Mouse (Mus musculus): ENCODE measurements around the gene Zfp12.

The Zfp12 gene

DNA sequence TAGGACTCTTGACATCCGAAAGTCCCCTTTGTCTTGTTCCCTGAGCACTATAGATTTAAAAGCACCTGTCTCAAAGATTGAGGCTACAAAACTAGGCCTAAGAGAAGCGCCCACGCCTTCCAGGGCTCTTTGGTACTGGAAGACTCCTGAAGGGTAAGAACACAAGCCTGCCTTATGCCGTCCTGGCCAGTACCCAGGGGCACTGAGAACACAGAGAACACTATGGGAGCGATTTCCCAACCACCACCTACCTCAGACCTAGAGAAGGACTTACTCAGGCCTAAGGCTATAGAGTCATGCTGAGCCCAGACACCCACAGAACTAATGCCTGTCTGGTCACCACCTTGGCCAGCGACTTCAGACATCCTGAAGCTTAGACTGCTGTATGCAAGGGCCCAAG lies 31.8 kb downstream of the Zfp12 start:
- no peak for DNase-seq (ENCODE audit: low read depth, low spot score)

DNA sequence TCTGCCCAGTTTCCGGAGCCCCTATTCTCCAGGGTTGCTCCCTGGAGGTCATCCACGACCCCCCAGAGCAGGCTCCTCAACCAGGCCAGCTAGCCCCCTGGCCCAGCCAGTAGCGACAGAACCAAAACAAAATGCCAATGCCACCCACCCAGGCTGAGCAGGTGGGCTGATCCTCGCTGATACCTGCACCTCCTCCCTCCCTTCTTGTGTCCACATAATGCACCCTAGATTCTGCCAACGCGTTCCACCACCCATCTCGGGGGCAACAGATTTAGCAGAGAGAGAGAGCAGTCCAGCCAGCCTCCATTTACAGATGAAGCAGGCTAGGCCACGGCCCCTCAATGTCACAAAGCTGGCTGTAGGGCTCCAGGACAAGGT lies 34.0 kb downstream of the Zfp12 start:
- DNase-seq (ENCODE audit: low read depth, low spot score), result no peak

DNA sequence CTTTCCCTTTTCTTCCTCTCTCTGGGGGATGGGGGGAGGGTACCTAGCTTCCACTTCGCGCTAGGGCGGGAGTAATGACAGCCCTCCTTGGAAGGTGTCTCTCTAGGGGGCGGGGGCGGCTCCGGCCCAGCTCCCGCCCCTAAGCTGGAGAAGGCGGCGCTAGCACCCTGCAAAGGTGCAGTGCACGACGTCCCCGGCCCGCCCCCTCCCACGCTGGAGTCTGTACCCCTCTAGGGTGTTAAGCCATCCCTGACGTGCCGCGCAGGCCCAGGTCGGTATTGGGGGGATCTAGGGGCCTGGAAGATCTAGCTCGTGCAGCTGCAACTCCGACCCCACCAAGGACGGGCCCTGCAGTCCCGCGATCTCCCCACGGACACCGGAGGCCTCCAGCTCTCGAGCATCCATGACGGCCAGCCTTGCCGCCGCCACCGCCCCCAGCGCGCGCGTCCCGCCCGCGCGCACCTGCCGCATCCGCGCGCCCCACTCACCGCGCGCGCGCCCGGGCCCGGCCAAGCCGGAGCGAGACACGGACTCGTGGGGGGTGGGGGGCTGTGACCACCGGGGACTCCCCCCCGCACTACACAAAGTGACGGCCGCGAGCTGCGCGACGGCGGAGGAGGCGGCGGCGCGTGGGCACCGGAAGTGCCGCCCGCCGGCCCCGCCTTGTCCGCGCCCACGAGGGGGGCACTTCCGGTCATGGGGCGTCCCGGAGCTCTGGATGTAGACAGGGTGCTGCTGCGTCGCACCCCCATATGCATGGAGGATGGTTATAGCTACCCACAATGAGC lies 34.6 kb downstream of the Zfp12 start, which contains the start of gene Zfp316:
TSS of gene Zfp316 (minus strand) at position 660 of the 788 bp plus-strand sequence.
- peak; percentile 68 for DNase-seq (ENCODE audit: low read depth, low spot score)

DNA sequence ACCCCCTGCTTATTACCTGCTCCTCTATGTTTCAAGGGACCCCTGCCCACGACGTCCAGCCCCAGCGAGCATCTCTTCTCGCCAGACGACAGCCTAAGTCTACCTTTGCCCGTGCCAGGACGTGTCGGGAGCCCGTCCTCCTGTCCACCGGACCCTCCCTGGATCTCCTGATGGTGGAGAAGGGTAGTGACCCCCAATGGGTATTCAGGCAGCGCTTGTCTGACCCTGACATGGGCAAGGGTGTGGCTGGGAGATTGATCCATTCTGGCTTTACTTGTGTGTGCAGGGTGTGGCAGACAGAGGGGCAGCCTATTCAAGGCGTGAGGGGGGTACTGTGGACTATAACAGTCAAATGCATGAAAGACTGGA lies 35.2 kb downstream of the Zfp12 start:
- no peak for DNase-seq (ENCODE audit: low read depth, low spot score)

DNA sequence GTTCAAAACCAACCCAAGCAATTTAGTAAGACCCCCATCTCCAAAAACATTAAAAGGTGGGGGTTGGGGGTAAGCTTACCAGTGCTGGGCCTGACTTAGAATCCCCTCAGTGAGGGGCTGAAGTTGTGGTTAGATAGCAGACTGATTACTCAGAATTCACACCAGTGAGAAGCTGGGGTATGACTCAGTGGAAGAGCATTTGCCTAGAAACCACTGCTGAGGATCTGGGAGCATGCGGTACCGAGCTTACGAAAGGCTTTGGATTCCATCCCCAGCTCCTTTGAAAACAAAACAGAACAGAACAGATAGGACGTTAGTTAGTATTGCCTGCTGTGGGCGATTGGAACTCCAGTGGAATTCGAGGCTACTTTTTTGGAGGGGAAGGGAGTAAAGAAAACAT lies 36.7 kb downstream of the Zfp12 start:
- DNase-seq (ENCODE audit: low read depth, low spot score), result no peak

DNA sequence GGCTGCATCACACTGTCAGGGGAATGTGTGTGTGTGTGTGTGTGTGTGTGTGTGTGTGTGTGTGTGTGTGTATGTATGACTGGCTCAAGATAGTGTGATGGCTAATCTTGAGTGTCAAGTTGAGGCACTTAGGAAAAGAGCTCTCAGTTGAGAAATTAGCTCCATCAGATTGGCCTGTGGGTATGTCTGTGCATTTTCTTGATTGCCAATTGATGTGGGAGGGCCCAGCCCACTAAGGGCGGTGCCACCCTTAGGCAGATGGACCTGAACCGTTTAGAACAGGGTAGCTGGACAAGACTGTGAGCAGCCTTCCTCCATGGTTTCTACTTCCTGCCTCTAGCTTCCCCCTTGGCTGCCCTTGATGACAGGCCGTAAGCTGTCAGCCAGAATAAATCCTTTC lies 37.1 kb downstream of the Zfp12 start:
- DNase-seq (ENCODE audit: low read depth, low spot score), result no peak

DNA sequence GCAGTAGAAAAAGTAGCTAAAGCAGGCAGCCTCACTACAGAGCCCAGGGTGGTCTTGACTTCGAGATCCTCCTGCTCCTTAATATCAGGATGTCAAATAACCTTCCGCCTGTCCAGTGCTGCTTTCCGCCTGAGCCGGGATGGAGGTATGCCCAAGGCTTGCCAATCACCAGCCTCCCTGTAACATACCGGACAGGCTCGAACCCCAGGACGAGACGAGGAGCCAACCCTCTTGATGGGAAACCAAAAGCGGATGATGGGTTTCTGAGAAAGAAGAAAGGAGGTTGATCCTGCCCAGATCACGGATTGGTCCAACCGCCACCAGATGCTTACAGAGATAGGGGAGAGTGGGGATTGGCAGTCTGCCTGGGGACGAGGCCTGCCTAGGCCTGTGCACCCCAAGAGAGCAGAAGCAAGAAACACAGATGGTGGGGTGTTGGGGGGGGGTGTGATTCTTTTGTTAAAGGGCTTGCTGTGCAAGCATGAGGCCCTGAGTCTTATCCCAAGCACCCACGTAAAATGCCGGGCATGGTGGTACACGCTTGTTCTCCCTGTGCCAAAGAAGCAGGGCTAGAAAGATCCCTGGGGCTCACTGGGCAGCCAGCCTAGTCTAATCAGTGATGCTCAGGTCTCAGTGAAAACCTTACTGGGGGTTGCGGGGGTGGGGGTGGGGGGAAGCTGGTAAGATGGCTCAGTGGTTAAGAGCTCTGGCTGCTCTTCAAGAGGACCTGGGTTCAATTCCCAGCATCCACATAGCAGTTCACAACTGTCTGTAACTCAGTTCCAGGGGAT lies 37.8 kb downstream of the Zfp12 start:
- no peak for DNase-seq (ENCODE audit: low read depth, low spot score)

DNA sequence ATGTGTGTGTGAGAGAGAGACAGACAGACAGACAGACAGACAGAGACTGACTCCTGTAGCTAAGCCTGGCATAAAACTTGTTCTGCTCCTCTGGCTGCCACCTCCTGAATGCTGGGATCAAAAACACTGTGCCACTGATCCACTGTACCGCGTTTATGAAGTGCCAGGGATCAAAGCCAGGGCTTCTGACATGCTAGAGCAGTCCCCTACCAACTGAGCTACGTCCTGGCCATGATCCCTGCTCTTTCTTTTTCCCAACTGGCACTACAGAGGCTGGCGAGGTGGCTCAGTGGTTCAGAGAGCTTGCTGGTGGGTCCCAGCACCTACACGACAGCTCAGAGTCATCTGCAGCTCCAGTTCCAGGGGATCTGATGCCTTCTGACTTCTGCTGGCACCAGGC lies 40.8 kb downstream of the Zfp12 start:
- DNase-seq (ENCODE audit: low read depth, low spot score), result no peak

DNA sequence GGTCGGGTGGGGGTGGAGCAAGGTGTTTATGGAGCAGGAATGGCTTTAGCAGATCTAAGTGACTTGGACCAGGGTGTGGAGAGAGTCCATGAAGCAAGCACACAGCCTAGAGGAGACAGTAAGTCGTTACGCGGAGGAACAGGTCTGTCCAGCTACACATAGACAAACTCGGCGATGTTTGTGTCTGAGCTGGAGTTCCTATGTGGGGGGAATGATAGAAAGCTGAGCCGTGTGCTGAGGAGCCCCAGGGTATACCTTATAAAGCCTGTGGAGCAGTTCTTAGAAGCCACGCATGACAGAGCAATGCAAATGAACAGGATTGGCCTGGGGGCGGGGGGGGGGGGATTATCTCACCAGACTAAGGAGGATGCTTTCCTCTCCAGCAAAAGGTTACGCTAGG lies 44.3 kb downstream of the Zfp12 start:
- no peak for DNase-seq (ENCODE audit: low read depth, low spot score)

DNA sequence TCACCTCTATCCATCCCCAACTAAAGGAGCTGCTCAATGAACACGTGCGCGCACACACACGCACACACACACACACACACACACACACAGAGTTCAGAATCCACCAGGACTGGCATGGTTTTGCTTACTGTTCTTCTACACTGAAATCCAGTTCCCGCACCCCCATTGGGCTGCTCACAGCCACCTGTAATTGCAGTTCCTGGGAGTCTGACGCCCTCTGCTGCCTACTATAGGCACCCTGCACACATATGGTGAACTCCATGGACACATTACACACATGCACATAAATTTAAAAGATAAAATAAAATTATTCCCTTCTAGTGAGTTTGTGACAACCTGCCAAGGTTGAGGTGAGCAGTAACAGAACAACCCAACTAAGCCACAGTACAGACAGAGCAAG lies 49.8 kb downstream of the Zfp12 start:
- no peak for DNase-seq (ENCODE audit: low read depth, low spot score)

DNA sequence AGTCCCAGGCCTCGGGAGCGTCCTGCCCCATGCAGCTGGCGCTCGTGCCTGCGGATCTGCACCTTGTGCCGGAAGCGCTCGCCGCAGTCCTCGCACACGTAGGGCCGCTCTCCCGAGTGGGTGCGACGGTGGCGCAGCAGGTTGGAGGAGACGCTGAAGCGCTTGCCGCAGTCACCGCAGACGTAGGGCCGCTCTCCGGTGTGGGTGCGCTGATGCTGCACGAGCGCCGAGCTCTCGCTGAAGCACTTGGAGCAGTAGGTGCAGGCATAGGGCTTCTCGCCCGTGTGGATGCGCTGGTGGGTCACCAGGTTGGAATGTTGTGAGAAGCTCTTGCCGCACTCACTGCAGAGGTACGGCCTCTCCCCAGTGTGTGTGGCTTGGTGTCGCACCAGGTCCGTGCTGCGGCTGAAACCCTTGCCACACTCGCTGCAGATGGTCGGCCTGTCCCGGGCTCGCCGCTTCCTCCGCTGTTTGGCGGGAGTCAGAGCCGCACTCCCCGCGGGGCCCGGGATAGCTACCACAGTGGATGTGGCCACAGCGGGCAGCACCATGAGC lies 52.9 kb downstream of the Zfp12 start:
- DNase-seq (ENCODE audit: low read depth, low spot score), result no peak

DNA sequence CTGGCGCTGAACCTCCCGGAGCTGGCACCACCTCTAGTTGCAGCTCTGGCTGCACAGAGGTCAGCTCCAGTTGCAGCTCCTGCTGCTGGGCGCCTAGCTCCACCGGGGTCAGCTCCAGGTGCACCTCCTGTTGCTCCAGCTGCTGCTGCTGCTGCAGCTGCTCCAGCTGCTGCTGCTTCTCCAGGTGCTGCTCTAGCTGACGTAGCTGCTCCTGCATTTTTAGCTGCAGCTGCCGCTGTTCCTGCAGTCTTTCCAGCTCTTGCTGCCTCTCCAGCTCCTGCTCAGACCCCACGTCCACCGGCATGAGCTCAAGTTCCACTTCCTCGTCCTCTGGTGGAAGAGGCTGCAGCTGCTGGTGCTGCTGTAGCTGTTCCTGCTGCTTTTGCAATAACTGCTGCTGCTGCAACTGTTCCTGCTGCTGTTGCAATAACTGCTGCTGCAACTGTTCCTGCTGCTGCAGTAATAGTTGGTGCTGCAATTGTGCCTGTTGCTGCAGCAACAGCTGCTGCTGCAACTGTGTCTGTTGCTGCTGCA lies 53.5 kb downstream of the Zfp12 start:
- DNase-seq (ENCODE audit: low read depth, low spot score), result no peak

DNA sequence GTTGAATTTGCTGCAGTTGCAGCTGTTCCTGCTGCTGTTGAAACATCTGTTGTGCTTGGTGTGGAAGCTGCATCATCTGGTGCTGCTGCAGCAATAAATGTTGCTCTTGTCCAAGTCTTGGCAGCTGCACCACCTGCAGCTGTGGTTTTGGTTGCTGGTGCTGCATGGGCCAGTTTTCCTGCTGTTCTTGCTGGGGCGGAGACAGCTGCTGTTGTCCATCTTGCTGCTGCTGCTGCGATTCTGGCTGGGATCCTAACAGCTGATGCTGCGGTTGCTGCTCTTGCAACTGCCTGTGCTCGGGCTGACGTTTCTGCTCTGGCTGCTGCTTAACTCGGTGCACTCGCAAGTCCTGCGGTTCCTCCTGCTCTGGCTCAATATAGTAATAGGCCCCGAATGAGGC lies 54.3 kb downstream of the Zfp12 start:
- DNase-seq (ENCODE audit: low read depth, low spot score), result no peak

DNA sequence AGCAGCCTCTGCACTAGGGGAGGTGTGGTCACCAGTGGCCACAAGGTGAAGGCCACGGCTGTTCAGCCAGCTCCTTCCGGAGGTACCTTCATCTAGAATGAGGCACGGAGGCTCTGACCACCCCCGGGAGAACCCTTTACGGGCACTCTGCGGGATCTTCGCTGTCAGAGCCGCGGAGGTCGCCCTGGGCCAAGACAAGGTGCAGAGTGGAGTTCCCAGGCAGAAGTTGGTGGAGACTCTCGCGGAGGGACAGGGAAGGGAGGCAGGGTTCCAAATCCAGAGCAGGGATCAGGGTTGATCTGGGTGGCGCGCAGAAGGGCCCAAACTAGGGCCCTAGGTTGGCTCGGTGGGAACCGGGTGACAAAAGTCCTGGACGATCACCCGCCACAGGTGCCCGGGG lies 57.9 kb downstream of the Zfp12 start:
- DNase-seq (ENCODE audit: low read depth, low spot score), result no peak

DNA sequence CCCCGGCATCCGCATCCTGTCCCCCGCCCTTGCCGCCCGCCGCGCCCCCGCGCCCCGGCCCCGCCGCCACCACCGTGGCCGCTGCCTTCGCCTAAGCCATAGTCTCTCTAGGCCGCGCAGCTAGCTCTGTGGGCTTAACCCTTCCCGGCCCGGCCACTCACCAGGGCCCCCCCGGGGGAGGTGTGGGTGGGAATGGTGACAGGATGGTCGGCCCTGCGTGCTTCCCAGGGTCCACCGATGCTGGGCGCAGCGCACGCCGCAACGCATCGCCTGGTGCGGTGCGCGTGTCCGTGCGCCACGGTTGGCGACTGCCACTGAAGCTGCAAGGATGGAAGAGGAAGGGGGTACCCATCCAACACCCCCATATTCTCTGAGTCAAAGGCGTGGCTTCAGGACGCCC lies 58.4 kb downstream of the Zfp12 start, which contains the start of gene Zfp853:
TSS of gene Zfp853 (minus strand) at position 220 of the 400 bp plus-strand sequence.
- DNase-seq (ENCODE audit: low read depth, low spot score), result no peak

DNA sequence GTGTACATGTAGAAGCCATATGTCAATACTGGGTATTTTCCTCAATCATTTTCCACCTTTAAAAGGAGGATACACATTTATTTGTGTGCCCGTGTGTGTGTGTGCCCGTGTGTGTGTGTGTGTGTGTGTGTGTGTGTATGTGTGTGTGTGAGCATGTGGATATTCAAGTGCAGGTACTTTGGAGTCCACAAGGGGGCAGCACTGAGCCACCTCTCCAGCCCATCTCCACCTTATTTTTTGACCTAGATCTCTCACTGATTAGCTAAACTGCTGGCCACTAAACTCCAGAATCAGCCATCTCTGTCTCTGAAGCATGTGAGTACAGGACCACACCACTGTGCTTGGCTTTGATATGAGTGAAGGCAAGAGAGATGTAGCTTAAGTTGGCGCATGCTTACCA lies 59.9 kb downstream of the Zfp12 start:
- DNase-seq (ENCODE audit: low read depth, low spot score), result no peak

DNA sequence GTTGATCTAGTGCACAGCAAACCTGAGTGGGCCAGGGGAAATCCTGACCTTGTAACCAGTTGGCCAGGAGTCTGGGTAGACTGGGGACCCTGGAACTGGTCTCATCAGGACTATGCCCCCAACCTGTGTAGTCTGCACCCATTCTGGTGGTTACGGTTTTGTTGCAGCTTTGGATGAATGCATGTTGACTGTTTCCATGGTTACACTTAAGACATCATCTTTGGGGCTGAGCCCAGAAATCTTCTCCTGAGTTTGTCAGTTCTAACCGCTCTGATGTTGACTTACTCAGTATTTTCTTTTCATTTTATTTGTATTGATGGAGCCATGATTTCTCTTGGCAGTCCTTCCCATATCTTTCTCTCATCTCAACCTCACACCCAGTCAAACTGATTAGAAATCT lies 60.4 kb downstream of the Zfp12 start:
- DNase-seq (ENCODE audit: low read depth, low spot score), result no peak

DNA sequence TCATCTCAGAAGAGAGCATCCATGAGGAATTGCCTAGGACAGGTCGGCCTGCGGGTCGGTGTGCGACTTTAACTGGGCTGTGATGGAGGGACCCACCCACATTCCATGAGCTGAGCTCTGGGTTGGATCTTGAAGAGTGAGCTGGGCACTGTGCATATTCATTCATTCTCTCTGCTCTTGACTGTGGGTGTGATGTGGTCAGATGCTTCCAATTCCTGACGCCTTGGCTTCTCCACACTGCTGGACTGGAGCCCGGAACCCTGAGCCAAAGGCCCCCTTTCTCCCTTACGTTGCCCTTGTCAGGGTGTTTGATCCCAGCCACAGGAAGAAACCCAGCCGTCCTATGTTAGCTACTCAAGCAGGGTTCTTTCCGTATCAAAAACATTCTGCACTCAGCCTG lies 63.0 kb downstream of the Zfp12 start:
- no peak for DNase-seq (ENCODE audit: low read depth, low spot score)

DNA sequence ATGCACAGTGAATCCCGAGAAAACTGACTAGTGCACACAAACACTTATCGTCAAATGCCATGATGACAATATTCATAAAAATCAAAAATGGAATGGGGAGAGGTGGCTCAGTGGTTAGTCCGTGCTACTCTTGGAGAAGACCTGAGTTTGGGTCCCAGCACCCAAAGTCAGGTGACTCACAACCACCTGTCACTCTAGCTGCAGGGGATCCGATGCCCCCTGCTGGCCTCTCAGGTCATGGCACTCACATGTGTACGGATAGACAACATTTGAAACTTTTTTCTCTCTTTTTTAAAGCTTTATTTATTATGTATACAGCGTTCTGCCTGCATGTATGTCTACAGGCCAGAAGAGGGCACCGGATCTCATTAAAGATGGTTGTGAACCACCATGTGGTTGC lies 63.4 kb downstream of the Zfp12 start:
- DNase-seq (ENCODE audit: low read depth, low spot score), result no peak
